9 mouse cellular contexts compared by ENCODE assay signal in the genomic region with DNA sequence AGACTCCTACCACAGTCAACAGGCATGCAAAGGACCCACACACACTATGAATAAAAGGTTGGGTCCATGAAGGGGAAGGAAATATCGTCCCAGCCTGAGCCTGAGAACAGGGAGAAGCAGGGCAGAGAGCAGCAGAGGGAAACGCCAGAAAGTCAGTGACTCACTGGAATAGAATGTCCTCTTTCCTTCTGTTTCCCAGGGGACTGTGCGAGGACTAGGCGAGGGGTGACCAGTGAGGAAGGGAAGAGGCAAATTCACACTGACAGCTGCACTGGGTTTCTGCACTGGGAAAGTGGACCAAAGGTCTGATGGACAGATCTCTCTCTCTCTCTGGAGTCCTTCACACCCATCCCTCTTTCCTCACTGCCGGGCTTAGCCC. TPM values are rescaled to one million over a fixed set of nuclear protein-coding genes. Genes with fewer than 3 reads are reported as not detected.
DNase-seq lines count a peak whose midpoint lies in the region; ATAC-seq and TF ChIP-seq lines count a peak whose summit lies in the region.
"Had no signal": no experiment of that assay in that cellular context is flagged by ENCODE, and none has a peak within 500 bp of the region (broad histone marks: within the 10 kb centered on the region; RNA-seq: fewer than 3 reads in every experiment).

No protein-coding gene starts in this region.

- peak overlapping the region; percentile 14; the same call in 1 of the 2 replicates for H3K4me2 ChIP-seq in kidney, embryonic 15.5 days
- H3K4me2 ChIP-seq: hindbrain, embryonic 15.5 days had no signal

- no peak overlapping the region for H3K9ac ChIP-seq in kidney, embryonic 15.5 days
- H3K9ac ChIP-seq: hindbrain, embryonic 15.5 days had no signal

- WGBS in kidney, embryonic 15.5 days: 44% methylated on average over 5 of the region's 5 CpGs
- WGBS in cerebellum, adult 2 months: 57% methylated on average over 5 of the region's 5 CpGs

- no peak overlapping the region for H3K4me3 ChIP-seq in kidney, embryonic 15.5 days (replicated peaks)
- H3K4me3 ChIP-seq in cerebellum, adult 2 months (replicated peaks; ENCODE audit: insufficient read depth, low read depth, low read length): no peak overlapping the region
- H3K4me3 ChIP-seq: hindbrain, embryonic 15.5 days had no signal

- no peaks in the 10 kb centered on the region for H3K36me3 ChIP-seq in kidney, embryonic 15.5 days
- H3K36me3 ChIP-seq: hindbrain, embryonic 15.5 days had no signal

- DNase-seq in adrenal gland, postnatal 10 days: peak; percentile 73
- peak; percentile 99 for DNase-seq in heart, adult 11 months
- DNase-seq in lung, postnatal 25 days (ENCODE audit: low spot score): peak; percentile 88
- no peak for DNase-seq in embryo, embryonic 10 days (ENCODE audit: low spot score)
- DNase-seq in cerebellum, adult 2 months: no peak
- DNase-seq in cerebellum, adult 11-12 months: no peak
- DNase-seq: right cerebral cortex, postnatal 25 days had no signal

- H3K4me1 ChIP-seq in kidney, embryonic 15.5 days: peaks cover 50% of the 10 kb centered on the region
- H3K4me1 ChIP-seq in cerebellum, adult 2 months (ENCODE audit: control insufficient read depth, insufficient read depth, low read length): no peaks in the 10 kb centered on the region
- H3K4me1 ChIP-seq: hindbrain, embryonic 15.5 days had no signal

- no peak for TF ChIP-seq CTCF in cerebellum, adult 2 months (IDR thresholded peaks at IDR 0.05; ENCODE audit: borderline replicate concordance, insufficient read depth, low read depth, low read length)

- ATAC-seq in kidney, embryonic 15.5 days (replicated peaks; ENCODE audit: low FRiP score): peak; percentile 55; the same call in 1 of the 2 replicates

- H3K27me3 ChIP-seq in kidney, embryonic 15.5 days: no peaks in the 10 kb centered on the region; the same call in 1 of the 2 replicates
- no peaks in the 10 kb centered on the region for H3K27me3 ChIP-seq in cerebellum, adult 2 months (ENCODE audit: control insufficient read depth, insufficient read depth, low read length)
- H3K27me3 ChIP-seq: hindbrain, embryonic 15.5 days had no signal

- H3K27ac ChIP-seq in kidney, embryonic 15.5 days: peak overlapping the region; percentile 81
- H3K27ac ChIP-seq in cerebellum, adult 2 months (ENCODE audit: insufficient read depth, low read length): no peak overlapping the region
- H3K27ac ChIP-seq: hindbrain, embryonic 15.5 days had no signal

- no peaks in the 10 kb centered on the region for H3K9me3 ChIP-seq in kidney, embryonic 15.5 days (replicated peaks)
- H3K9me3 ChIP-seq: hindbrain, embryonic 15.5 days had no signal

- no peak for TF ChIP-seq POLR2A in cerebellum, adult 2 months (IDR thresholded peaks at IDR 0.05; ENCODE audit: borderline replicate concordance, insufficient read depth, low read length)

RNA-seq across cellular contexts. Expression of a gene that starts 1.3 kb away (rescaled TPM):
- 1 to 10 TPM; 4.1 to 4.3 TPM for total RNA-seq in adrenal gland, postnatal 10 days (2021)
- polyA plus RNA-seq in kidney, embryonic 15.5 days (2015; fragmentation: Nextera tagmentation; extraction: Ambion mirVana): 0.12 and 0.19 TPM in 2 replicates
- 0.76 and 0.88 TPM in 2 replicates for polyA plus RNA-seq in cerebellum, adult 2 months (2012; rRNA removed)

RNA-seq across cellular contexts. Expression of a gene that starts 1.6 kb away (rescaled TPM):
- 1 to 10 TPM; 5.5 to 6.0 TPM for total RNA-seq in adrenal gland, postnatal 10 days (2021)
- 0.77 and 1.0 TPM in 2 replicates for polyA plus RNA-seq in kidney, embryonic 15.5 days (2015; fragmentation: Nextera tagmentation; extraction: Ambion mirVana)
- 1.6 and 1.9 TPM in 2 replicates for polyA plus RNA-seq in cerebellum, adult 2 months (2012; rRNA removed)

RNA-seq across cellular contexts. Expression of a gene that starts 18.5 kb away (rescaled TPM):
- not detected for total RNA-seq in adrenal gland, postnatal 10 days (2021)
- polyA plus RNA-seq in kidney, embryonic 15.5 days (2015; fragmentation: Nextera tagmentation; extraction: Ambion mirVana): not detected in 2 replicates
- polyA plus RNA-seq in cerebellum, adult 2 months (2012; rRNA removed): not detected in 2 replicates
- polyA plus RNA-seq: hindbrain, embryonic 15.5 days had no signal

RNA-seq across cellular contexts. Expression of a gene that starts 28.0 kb away (rescaled TPM):
- total RNA-seq in adrenal gland, postnatal 10 days (2021): not detected
- not detected in 2 replicates for polyA plus RNA-seq in kidney, embryonic 15.5 days (2015; fragmentation: Nextera tagmentation; extraction: Ambion mirVana)
- not detected in 2 replicates for polyA plus RNA-seq in cerebellum, adult 2 months (2012; rRNA removed)
- polyA plus RNA-seq: hindbrain, embryonic 15.5 days had no signal

RNA-seq across cellular contexts. Expression of a gene that starts 42.2 kb away (rescaled TPM):
- not detected for total RNA-seq in adrenal gland, postnatal 10 days (2021)
- not detected in 2 replicates for polyA plus RNA-seq in kidney, embryonic 15.5 days (2015; fragmentation: Nextera tagmentation; extraction: Ambion mirVana)
- not detected in 2 replicates for polyA plus RNA-seq in cerebellum, adult 2 months (2012; rRNA removed)
- polyA plus RNA-seq: hindbrain, embryonic 15.5 days had no signal

Comparison
In these comparisons a context has a peak if more than half of its experiments do, and no peak if none do; other contexts are left out.
1. DNase-seq: peak in adrenal gland, postnatal 10 days (single experiment), heart, adult 11 months (single experiment) and lung, postnatal 25 days (single experiment); none in embryo, embryonic 10 days (single experiment), cerebellum, adult 2 months (0 of 2) and cerebellum, adult 11-12 months (single experiment).